Mouse (Mus musculus) layer of hippocampus, postnatal 14 days (tissue): Measurements from ENCODE around the gene Cacng3. TPM values are rescaled to one million over a fixed set of nuclear protein-coding genes. Genes with fewer than 3 reads are reported as not detected.
A peak's percentile ranks its signal among the peaks of the same experiment; 100 is the strongest.

Source experiments
- DNase-seq, 2 experiments: peaks; one replicate each; pipeline ENCODE4 v3.0.0; 2021 to 2022; ENCODE audit warnings: low spot score in 2 of 2, mixed read lengths in 1 of 2
- long read RNA-seq, 2 experiments: library from polyadenylated mRNA; stranded (forward); transcript quantifications; one replicate each; pipeline ENCODE4 v2.0.0; 2021
- total RNA-seq, 2 experiments: library from RNA; stranded (reverse); gene quantifications; 2 replicates each; pipeline ENCODE4 v1.2.3; 2021

Gene Cacng3
- total RNA-seq, result 10 to 100 TPM; 44.7 to 47.4 TPM
- long read RNA-seq, experiment 1, transcript Cacng3-201 (4 exons, 2,777 nt), result major isoform, 36 of 42 reads
- long read RNA-seq, experiment 1, partial matches to known transcripts, result 1 of 42 reads
- long read RNA-seq, experiment 1, other reads (novel, unspliced or antisense), result 4 of 42 reads
- long read RNA-seq, experiment 2, transcript Cacng3-201 (4 exons, 2,777 nt), result major isoform, 37 of 41 reads
- long read RNA-seq, experiment 2, partial matches to known transcripts, result 0 of 41 reads
- long read RNA-seq, experiment 2, other reads (novel, unspliced or antisense), result 4 of 41 reads

- DNase-seq, result no peak
These were observed at the start of gene Cacng3 for GRCm38 (mm10) chr7:122670442-122670872. Gene Cacng3, plus strand, starts transcription at chr7:122670492.

- DNase-seq, result no peak
These were observed 48.0 kb upstream of the Cacng3 start for GRCm38 (mm10) chr7:122622125-122622774.

- DNase-seq, result no peak
These were observed 46.5 kb upstream of the Cacng3 start for GRCm38 (mm10) chr7:122623753-122624152.

- DNase-seq, result no peak
These were observed 42.2 kb upstream of the Cacng3 start for GRCm38 (mm10) chr7:122628050-122628449.

- no peak for DNase-seq
These were observed 39.9 kb upstream of the Cacng3 start for GRCm38 (mm10) chr7:122630386-122630785.

GRCm38 (mm10) chr7:122631151-122631550 lies 39.1 kb upstream of the Cacng3 start:
- DNase-seq, result no peak

GRCm38 (mm10) chr7:122632946-122633345 lies 37.3 kb upstream of the Cacng3 start:
- DNase-seq, result no peak

GRCm38 (mm10) chr7:122633463-122633862 lies 36.8 kb upstream of the Cacng3 start:
- no peak for DNase-seq

GRCm38 (mm10) chr7:122643676-122644075 lies 26.6 kb upstream of the Cacng3 start:
- DNase-seq, result peak in 1 of 2 experiments; percentile 25

- DNase-seq, result peak in 1 of 2 experiments; percentile 23
These were observed 21.0 kb upstream of the Cacng3 start for GRCm38 (mm10) chr7:122649306-122649705.

- DNase-seq, result no peak
These were observed 17.8 kb upstream of the Cacng3 start for GRCm38 (mm10) chr7:122652523-122652922.

GRCm38 (mm10) chr7:122656671-122657070 lies 13.6 kb upstream of the Cacng3 start:
- no peak for DNase-seq

GRCm38 (mm10) chr7:122657423-122658126 lies 12.7 kb upstream of the Cacng3 start:
- DNase-seq, result no peak

- DNase-seq, result no peak
These were observed 4.8 kb upstream of the Cacng3 start for GRCm38 (mm10) chr7:122665311-122666049.

GRCm38 (mm10) chr7:122667903-122668302 lies 2.4 kb upstream of the Cacng3 start:
- peak in 1 of 2 experiments; percentile 32 for DNase-seq

- peak; percentile 76 to 80 for DNase-seq
These were observed 765 bp downstream of the Cacng3 start for GRCm38 (mm10) chr7:122670873-122671641.

GRCm38 (mm10) chr7:122672981-122673380 lies 2.7 kb downstream of the Cacng3 start:
- peak in 1 of 2 experiments; percentile 34 for DNase-seq

- DNase-seq, result peak in 1 of 2 experiments; percentile 34
These were observed 4.9 kb downstream of the Cacng3 start for GRCm38 (mm10) chr7:122675207-122675606.

GRCm38 (mm10) chr7:122701751-122702150 lies 31.5 kb downstream of the Cacng3 start:
- DNase-seq, result peak; percentile 11 to 13

GRCm38 (mm10) chr7:122702443-122702842 lies 32.2 kb downstream of the Cacng3 start:
- DNase-seq, result no peak
